ENCODE assay signal across 7 mouse cellular contexts in the genomic region with DNA sequence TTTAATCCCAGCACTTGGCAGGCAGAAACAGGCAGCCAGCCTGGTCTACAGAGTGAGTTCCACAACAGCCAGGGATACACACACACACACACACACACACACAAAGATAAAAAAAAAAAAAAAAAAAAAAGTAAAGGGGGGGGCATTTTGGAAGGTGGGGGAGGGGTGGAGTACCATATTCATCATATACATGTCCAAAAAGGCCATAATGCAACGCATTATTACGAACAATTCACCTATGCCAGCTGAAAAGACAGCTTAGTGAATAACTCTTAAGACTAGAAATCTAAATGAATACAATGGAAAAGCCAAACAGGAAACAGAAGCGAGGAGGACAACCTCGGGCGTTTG. TPM values are rescaled to one million over a fixed set of nuclear protein-coding genes. Genes with fewer than 3 reads are reported as not detected.
DNase-seq lines count a peak whose midpoint lies in the region; ATAC-seq lines count a peak whose summit lies in the region.

No protein-coding gene starts in this region.

- peak overlapping the region; percentile 41 for H3K4me3 ChIP-seq in lung, embryonic 16.5 days (ENCODE audit: low read length)
- peak overlapping the region; percentile 31 for H3K4me3 ChIP-seq in forebrain, embryonic 12.5 days (replicated peaks)
- H3K4me3 ChIP-seq in limb, embryonic 13.5 days = peak overlapping the region; percentile 36

- peak overlapping the region; percentile 62 for H3K9ac ChIP-seq in lung, embryonic 16.5 days (ENCODE audit: low read length)
- H3K9ac ChIP-seq in forebrain, embryonic 12.5 days = peak overlapping the region; percentile 40
- H3K9ac ChIP-seq in limb, embryonic 13.5 days = no peak overlapping the region

- no peaks in the 10 kb centered on the region for H3K27me3 ChIP-seq in lung, embryonic 16.5 days (ENCODE audit: control insufficient read depth, insufficient read depth, low read depth, low read length)
- H3K27me3 ChIP-seq in forebrain, embryonic 12.5 days = peaks cover 23% of the 10 kb centered on the region; the same call in 1 of the 2 replicates
- no peaks in the 10 kb centered on the region for H3K27me3 ChIP-seq in limb, embryonic 13.5 days
- no peaks in the 10 kb centered on the region for H3K27me3 ChIP-seq in splenic B cell, adult 2 months (ENCODE audit: control insufficient read depth, insufficient read depth, low read length, poor library complexity, severe bottlenecking)

- H3K36me3 ChIP-seq in lung, embryonic 16.5 days (ENCODE audit: control insufficient read depth, insufficient read depth, low read length) = no peaks in the 10 kb centered on the region
- H3K36me3 ChIP-seq in forebrain, embryonic 12.5 days (replicated peaks) = no peaks in the 10 kb centered on the region
- H3K36me3 ChIP-seq in limb, embryonic 13.5 days = no peaks in the 10 kb centered on the region
- no peaks in the 10 kb centered on the region for H3K36me3 ChIP-seq in splenic B cell, adult 2 months (ENCODE audit: control insufficient read depth, insufficient read depth, low read length, poor library complexity, severe bottlenecking)

- H3K4me1 ChIP-seq in lung, embryonic 16.5 days (replicated peaks; ENCODE audit: control insufficient read depth, insufficient read depth, low read length) = peaks cover 34% of the 10 kb centered on the region
- peaks cover 23% of the 10 kb centered on the region for H3K4me1 ChIP-seq in forebrain, embryonic 12.5 days
- H3K4me1 ChIP-seq in limb, embryonic 13.5 days = peaks cover 25% of the 10 kb centered on the region

- WGBS in lung, embryonic 16.5 days = 7% methylated on average over 5 of the region's 5 CpGs
- WGBS in forebrain, embryonic 12.5 days = 10% methylated on average over 5 of the region's 5 CpGs
- WGBS in limb, embryonic 13.5 days = 12% methylated on average over 5 of the region's 5 CpGs

- no peak for DNase-seq in lung, postnatal 10 days
- DNase-seq in splenic B cell, adult 2 months (ENCODE audit: low read depth, low spot score) = peak; percentile 46
- no peak for DNase-seq in right cerebral cortex, postnatal 4 days
- DNase-seq in left cerebral cortex, postnatal 25 days (ENCODE audit: low spot score in 2 of 2) = no peak

- peak; percentile 0; the same call in 1 of the 2 replicates for ATAC-seq in lung, embryonic 16.5 days (ENCODE audit: low read depth)
- no peak for ATAC-seq in forebrain, embryonic 12.5 days (ENCODE audit: low FRiP score)
- ATAC-seq in limb, embryonic 13.5 days (ENCODE audit: low FRiP score, low read depth) = no peak

- peak overlapping the region; percentile 54 for H3K4me2 ChIP-seq in lung, embryonic 16.5 days (ENCODE audit: low read depth, low read length)
- H3K4me2 ChIP-seq in forebrain, embryonic 12.5 days = peak overlapping the region; percentile 51
- peak overlapping the region; percentile 66 for H3K4me2 ChIP-seq in limb, embryonic 13.5 days (replicated peaks)

- intact Hi-C loops in left cerebral cortex, postnatal 25 days (cut with DNase I) = no loop called here

- no peaks in the 10 kb centered on the region for H3K9me3 ChIP-seq in lung, embryonic 16.5 days (ENCODE audit: control insufficient read depth, low read length)
- no peaks in the 10 kb centered on the region for H3K9me3 ChIP-seq in forebrain, embryonic 12.5 days
- no peaks in the 10 kb centered on the region for H3K9me3 ChIP-seq in limb, embryonic 13.5 days

- H3K27ac ChIP-seq in lung, embryonic 16.5 days (ENCODE audit: low read length) = peak overlapping the region; percentile 94
- no peak overlapping the region for H3K27ac ChIP-seq in forebrain, embryonic 12.5 days
- H3K27ac ChIP-seq in limb, embryonic 13.5 days = no peak overlapping the region

RNA-seq across cellular contexts. Expression of gene Zfp217, which starts 6.8 kb away (rescaled TPM):
- polyA plus RNA-seq in lung, embryonic 16.5 days (2015; fragmentation: Nextera tagmentation; extraction: Ambion mirVana) = 5.2 and 6.1 TPM in 2 replicates
- 3.6 and 4.5 TPM in 2 replicates for polyA plus RNA-seq in forebrain, embryonic 12.5 days (2016; fragmentation: Nextera tagmentation; extraction: Ambion mirVana)
- polyA plus RNA-seq in limb, embryonic 13.5 days (2015; fragmentation: Nextera tagmentation; extraction: Ambion mirVana) = 4.5 and 4.6 TPM in 2 replicates
- total RNA-seq in left cerebral cortex, postnatal 25 days (2021) = 1 to 10 TPM; 2.4 to 3.0 TPM
